Mouse (Mus musculus): ENCODE results near the gene Slc48a1. TPM values are rescaled to one million over a fixed set of nuclear protein-coding genes. Genes with fewer than 3 reads are reported as not detected.

Gene Slc48a1
- total and polyA plus RNA-seq, 3 experiments, result 116 to 204 (median 158) TPM

DNA sequence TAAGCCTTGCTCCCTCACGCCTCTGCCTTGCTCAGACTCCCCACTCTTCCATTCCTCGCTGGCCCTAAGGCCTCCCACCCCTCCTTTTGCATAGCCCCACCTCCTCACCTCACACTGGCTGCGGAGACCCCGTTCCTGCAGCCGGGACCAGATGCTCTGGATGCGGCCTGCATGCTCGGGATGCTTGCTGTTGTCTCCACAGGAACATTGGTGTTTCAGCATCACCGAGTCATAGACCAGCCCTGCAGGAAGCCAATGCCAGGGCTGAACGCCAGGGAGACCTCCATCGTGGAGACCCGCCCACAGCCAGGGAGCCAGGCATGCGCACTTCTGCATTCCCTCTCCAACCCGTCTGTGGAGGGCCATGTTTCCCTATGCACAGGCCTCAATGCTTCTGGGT is 24.3 kb downstream of the Slc48a1 start:
- no peak for DNase-seq

GRCm38 (mm10) chr15:97807867-97808266 is 29.5 kb downstream of the Slc48a1 start:
- DNase-seq, result no peak

DNA sequence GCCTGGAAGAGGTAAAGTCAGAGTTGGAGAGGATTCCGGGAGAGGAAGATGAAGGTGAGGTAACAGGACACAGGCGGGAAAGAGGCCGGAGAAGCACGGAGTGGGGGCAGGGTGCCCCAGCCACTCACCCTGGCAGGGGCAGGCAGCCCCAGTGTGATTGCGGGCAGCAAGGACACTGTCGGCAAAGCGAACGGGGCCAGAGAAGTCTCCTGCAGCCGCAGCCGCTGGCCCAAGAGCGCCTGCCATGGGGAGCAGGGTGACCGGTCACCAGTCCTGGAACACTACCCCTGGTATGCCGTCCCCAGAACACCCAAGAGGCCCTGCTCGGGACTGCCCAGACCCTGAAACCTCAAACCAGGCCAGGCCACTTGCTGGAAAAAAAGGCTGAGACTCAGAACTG is 30.2 kb downstream of the Slc48a1 start:
- DNase-seq, result peak; percentile 69

- peak; percentile 17 for DNase-seq
These were observed 30.9 kb downstream of the Slc48a1 start for GRCm38 (mm10) chr15:97809206-97809605.

- DNase-seq, result peak; percentile 87
These were observed 31.6 kb downstream of the Slc48a1 start for GRCm38 (mm10) chr15:97809942-97810341.

DNA sequence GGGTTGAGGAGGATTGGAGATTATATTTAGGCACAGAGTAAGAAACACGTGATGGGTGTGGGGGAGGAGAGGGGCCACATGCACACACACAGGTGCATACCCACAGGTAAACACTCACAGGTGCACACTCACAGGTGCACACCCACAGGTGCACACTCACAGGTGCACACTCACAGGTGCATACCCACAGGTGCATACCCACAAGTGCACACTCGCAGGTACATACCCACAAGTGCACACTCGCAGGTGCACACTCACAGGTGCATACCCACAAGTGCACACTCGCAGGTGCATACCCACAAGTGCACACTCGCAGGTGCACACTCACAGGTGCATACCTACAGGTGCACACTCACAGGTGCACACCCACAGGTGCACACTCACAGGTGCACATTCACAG is 32.1 kb downstream of the Slc48a1 start:
- no peak for DNase-seq

- peak; percentile 18 for DNase-seq
These were observed 33.0 kb downstream of the Slc48a1 start for GRCm38 (mm10) chr15:97811307-97811706.

GRCm38 (mm10) chr15:97812126-97812525 is 33.8 kb downstream of the Slc48a1 start:
- DNase-seq, result peak; percentile 92

DNA sequence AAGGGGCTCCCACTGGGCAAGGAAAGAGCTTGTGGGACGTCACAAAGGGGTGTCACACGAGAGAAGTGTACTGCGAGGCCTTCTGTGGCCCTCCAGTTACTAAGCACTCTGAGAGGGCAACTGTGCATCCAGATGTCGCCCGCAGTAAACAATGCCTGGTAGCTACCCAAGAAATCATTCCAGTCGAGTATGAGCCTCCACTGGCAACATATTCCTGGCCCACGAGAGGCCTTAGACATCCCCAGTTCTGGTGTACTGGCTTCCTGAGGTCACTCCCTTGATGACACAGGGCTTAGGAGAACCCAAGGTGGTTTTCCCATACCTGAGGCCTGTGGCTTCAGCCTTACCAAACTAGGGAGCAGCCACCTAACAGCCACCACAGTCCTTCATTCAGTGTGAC is 34.6 kb downstream of the Slc48a1 start:
- no peak for DNase-seq

DNA sequence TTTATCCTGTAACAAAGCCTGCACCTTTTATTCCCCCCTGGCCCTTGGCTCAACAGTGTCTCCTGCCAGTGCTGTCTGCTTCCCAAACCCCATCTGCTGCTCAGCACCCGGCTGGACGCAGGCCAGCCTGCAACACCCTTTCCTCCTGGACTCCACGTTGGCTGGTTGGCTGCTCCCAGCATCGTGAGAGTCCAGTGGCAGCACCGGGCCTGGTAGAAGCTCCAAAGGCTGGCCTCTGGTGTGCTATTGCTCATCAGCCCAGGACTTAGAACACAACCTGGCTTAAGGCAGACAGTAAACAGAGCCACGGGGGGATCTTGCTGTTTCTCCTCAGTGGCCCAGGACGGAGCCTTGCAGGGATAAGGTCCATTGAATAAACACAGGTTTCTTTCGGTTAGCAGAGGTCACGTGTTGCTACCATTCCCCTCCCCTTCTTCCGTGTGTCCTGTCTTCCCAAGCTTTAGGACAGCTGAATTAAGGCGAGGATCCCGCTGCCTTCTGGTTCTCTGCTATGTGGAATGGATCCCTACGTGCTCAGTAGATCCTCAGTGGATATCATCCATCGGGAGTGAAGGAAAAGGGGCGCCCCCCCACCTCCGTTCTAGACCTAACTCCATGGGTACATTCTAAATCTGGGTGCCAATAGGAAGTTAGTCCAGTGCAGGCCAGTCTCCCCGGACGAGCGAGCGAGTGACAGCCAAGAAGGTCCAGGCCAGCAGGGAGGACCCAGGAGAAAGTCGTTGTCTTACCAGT is 35.3 kb downstream of the Slc48a1 start:
- peak; percentile 71 for DNase-seq

GRCm38 (mm10) chr15:97814703-97815102 is 36.4 kb downstream of the Slc48a1 start:
- DNase-seq, result peak; percentile 79

GRCm38 (mm10) chr15:97815254-97815653 is 36.9 kb downstream of the Slc48a1 start:
- peak; percentile 77 for DNase-seq

DNA sequence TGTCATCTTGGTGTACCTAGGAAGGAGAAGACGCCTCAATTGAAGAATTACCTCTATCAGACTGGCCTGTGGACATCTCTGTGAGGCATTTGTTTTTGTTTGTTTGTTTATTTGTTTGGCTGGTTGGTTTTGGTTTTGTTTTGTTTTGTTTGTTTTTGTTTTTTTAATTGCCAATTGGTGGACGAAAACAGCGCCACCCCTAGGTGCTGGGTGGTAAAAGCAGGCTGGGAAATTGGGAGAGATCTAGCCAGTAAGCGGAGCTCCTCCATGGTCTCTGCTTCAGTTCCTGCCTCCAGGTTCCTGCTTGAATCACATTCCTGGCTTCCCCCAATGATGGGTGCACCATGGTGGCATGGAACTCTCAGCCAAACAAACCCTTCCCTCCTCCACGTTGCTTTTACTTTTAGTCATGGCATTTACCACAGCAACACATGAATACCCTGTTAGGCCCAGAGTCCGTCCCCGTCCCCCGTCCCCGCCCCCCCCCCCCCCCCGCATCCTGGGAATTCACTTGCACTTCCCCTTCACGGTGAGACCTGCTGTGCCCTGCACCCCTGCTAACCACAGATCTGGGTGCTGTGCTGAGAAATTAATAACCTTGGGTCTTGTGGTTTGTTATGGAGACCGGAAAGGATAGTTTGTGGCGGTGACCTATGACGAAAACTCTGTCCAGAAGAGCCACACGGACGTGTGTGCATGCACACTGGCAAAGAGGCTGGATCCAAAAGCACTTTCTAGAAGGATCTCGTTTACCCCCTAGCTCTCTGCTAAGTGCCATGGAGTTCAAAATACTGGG is 38.1 kb downstream of the Slc48a1 start:
- DNase-seq, result peak; percentile 34

DNA sequence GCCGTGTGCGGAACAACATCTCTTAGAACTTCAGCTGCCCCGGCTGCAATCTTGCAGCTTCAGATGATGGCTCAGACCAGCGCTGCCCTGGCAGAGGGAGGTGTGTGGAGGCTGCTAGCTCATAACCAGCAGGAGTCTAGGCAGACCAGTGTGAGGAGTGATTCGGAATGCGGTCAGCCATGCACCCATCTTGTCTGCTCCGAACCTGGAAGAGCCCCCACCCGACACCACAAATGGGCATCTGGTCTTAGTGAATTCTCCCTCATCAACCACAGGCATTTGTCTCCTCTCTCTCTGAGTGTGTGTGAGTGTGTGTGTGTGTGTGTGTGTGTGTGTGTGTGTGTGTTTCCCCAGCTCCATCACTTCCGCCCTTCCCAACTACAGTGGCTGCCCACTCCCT is 41.6 kb downstream of the Slc48a1 start:
- no peak for DNase-seq

DNA sequence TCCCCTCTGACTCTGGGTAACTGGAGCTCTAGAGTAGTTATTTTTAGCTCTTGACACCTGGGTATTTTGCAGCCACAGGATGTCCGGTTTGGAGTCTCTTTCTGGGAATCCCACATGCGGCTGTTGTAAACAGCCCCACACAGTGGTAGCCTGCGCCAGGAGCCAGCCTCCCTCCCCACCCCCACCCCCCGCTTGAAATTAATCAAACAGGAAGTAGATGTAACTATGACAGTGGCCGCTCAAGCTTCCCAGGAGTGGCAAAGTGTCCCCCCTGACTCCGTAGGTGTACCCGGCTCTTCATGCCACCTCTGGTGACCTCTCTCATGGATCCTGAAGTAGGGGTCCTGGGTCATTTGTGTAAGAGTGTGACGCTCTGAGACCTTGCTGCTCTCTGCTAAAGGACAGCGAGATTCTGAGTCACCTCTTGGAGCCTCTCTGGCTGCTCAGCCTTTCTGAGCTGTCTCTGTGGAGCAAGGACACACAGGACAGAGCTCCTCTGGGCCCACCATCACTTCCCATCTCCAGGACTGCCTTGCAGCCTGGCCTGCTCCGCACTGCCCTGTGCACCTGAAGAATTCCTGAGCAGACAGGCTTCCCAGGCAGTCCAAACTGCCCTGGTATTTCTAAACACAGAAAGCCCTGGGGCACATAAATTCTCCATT is 43.1 kb downstream of the Slc48a1 start:
- DNase-seq, result peak; percentile 87

- DNase-seq, result peak; percentile 54
These were observed 43.7 kb downstream of the Slc48a1 start for GRCm38 (mm10) chr15:97821983-97822363.

DNA sequence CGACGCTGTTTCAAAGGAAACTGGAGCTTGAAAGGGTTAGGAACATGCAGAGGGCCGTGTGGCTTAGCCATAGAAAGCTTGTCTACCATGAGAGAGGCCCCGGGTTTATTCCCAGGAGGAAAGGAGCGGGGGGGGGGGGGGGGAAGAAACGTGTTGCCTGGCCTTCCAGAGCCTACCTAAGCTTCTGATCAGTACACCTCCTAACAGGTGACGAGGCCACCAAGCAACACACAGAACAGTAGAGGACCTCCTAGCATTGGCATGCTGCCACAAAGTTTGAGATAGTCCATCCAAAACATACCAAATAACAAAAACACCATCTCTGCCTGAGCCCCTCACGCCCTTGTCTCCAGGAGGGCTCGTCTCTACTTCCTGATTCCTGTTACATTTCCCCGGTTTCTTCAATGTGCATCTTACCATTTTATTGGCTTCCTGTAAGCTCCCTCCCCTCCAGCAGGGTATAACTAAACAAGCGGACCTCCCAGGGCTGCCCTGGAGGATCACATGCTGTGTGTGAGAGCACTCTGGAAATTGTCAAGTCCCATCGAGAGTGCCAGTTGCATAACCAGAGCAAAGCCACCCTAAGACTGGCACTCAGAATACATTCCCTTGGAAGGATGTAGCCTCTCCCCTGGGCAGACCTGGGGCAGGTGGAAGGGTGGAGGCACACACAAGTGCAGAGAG is 44.4 kb downstream of the Slc48a1 start:
- DNase-seq, result peak; percentile 56

- peak; percentile 64 for DNase-seq
These were observed 45.2 kb downstream of the Slc48a1 start for GRCm38 (mm10) chr15:97823479-97823878.

- DNase-seq, result peak; percentile 87
These were observed 45.7 kb downstream of the Slc48a1 start for GRCm38 (mm10) chr15:97824042-97824441.

DNA sequence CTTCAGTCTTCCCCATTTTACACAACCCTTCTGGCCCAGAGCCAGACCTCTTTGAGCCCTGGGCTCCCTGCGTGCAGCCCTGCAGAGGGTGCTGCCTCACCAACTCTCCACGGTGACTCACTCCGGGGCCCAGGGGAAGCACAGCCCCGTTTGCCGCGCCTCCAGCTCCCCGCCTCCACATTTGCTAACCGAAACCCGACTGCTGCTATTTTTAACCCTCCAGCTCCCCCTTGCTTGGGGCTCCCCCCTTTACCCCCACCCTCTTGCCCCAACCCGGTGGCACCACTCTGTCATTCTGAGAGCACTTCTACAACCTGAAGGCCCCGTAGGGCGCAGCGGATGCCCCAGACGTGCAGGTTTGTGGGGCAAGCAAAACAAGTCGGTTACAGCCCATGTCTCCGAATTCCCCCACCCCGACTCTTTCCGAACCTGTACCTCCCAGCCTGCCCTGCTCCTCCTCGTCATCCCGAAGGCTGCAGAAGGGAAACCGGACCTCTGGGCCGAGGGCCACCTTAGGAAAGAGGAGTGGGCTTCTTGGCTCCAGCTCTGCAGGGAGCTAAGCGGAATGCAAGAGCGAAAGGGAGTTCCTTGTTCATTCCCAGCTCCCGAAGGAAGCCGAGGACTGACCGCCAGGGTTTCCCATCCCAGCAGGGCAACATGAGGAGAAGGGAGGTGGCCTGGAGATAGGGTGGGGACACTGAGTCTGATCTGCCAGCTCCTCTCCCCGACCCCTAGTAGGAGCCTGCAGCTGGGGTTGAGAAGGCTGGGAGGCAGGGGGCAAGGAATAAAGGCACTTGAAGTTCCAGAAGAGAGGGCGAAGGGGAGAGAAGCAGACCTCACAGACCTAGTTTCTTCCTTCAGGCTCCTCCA is 47.0 kb downstream of the Slc48a1 start:
- peak; percentile 95 for DNase-seq

DNA sequence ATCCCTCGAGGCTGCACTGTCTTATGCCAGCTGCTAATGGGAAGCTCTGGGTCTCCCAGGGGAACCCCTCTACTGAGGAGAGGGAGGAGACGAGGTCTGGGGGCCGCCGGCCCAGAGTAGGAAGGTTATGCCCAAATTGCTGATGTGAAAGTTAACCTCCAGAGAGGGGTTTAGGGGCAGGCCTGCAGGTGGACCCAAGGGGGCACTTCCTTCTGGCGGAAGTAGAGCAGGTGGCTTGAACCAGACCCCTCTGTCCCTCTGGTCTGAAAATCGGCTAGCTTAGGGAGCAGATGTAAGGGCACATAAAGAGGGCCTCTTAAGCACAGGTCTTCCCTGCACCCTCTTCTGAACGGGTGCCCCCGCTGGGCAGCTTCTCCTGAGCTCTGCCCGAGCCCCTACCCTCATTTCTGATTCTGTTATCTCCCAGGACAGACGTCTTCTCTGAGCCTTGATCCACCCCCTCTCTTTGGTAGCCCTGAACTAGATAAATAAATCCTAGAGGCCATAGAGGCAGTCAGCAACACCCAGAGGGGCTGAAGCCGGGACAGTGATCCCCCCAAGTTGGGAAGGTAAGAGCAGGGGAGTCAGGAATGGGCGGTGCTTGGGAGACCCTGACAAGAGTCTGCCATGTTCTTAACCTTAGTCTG is 47.7 kb downstream of the Slc48a1 start:
- no peak for DNase-seq
